Mouse (Mus musculus): Measurements from ENCODE around the gene Mad2l2.

- TF ChIP-seq CTCF (IDR thresholded peaks at IDR 0.05; ENCODE audit: borderline replicate concordance, insufficient read depth, low read depth, low read length) = no peak
- no peak for TF ChIP-seq POLR2A (IDR thresholded peaks at IDR 0.05; ENCODE audit: borderline replicate concordance, insufficient read depth, low read length)
These were observed 8.0 kb upstream of the Mad2l2 start for GRCm38 (mm10) chr4:148121982-148122693.

All from cerebellum, adult 2 months (tissue).